Mouse (Mus musculus) erythroid progenitor cell, adult 5-6 weeks (primary cell): ENCODE data around the gene Olfr1377. TPM values are rescaled to one million over a fixed set of nuclear protein-coding genes. Genes with fewer than 3 reads are reported as not detected.

Experiments used
- total RNA-seq, 2 experiments: library from RNA; stranded (forward) in 1 of 2; stranded (reverse) in 1 of 2; fragments of 150-400 nt in 1 of 2; fragments of 186-747, 209-891 nt in 1 of 2; gene quantifications; 2 replicates each; pipeline versions ENCODE4 v1.2.3 to v1.2.4; 2015 to 2017; ENCODE audit warnings: low replicate concordance in 2 of 2

The Olfr1377 gene
- total RNA-seq, 2 experiments from 2014 or later: not detected

Other genes with a start within 250 kb of the Olfr1377 start
- 0.36 TPM in 1 of 2 replicates, not detected in the other for gene Zfp354c, start 154.2 kb upstream of the Olfr1377 start, total RNA-seq (2015; ENCODE audit: low replicate concordance)
- 1.4 TPM in 1 of 2 replicates, not detected in the other for gene Zfp354c, start 154.2 kb upstream of the Olfr1377 start, total RNA-seq (2017; ENCODE audit: low replicate concordance)
- gene Zfp879, start 140.4 kb upstream of the Olfr1377 start, total RNA-seq (2015; ENCODE audit: low replicate concordance): not detected in 2 replicates
- gene Zfp879, start 140.4 kb upstream of the Olfr1377 start, total RNA-seq (2017; ENCODE audit: low replicate concordance): not detected in 2 replicates
- not detected in 2 replicates for gene Grm6, start 131.3 kb upstream of the Olfr1377 start, total RNA-seq (2015; ENCODE audit: low replicate concordance)
- not detected in 2 replicates for gene Grm6, start 131.3 kb upstream of the Olfr1377 start, total RNA-seq (2017; ENCODE audit: low replicate concordance)
- not detected in 2 replicates for gene Zfp454, start 94.3 kb upstream of the Olfr1377 start, total RNA-seq (2015; ENCODE audit: low replicate concordance)
- not detected in 2 replicates for gene Zfp454, start 94.3 kb upstream of the Olfr1377 start, total RNA-seq (2017; ENCODE audit: low replicate concordance)
- not detected in 2 replicates for gene Zfp2, start 65.8 kb upstream of the Olfr1377 start, total RNA-seq (2015; ENCODE audit: low replicate concordance)
- gene Zfp2, start 65.8 kb upstream of the Olfr1377 start, total RNA-seq (2017; ENCODE audit: low replicate concordance): not detected in 2 replicates
- gene Zfp354b, start 50.3 kb upstream of the Olfr1377 start, total RNA-seq (2015; ENCODE audit: low replicate concordance): not detected in 2 replicates
- not detected in 2 replicates for gene Zfp354b, start 50.3 kb upstream of the Olfr1377 start, total RNA-seq (2017; ENCODE audit: low replicate concordance)
- gene 4933414I15Rik, start 38.2 kb upstream of the Olfr1377 start, total RNA-seq (2015; ENCODE audit: low replicate concordance): not detected in 2 replicates
- not detected in 2 replicates for gene 4933414I15Rik, start 38.2 kb upstream of the Olfr1377 start, total RNA-seq (2017; ENCODE audit: low replicate concordance)
- not detected in 2 replicates for gene Prop1, start 28.2 kb upstream of the Olfr1377 start, total RNA-seq (2015; ENCODE audit: low replicate concordance)
- gene Prop1, start 28.2 kb upstream of the Olfr1377 start, total RNA-seq (2017; ENCODE audit: low replicate concordance): not detected in 2 replicates
- not detected in 2 replicates for gene Olfr1378, start 15.4 kb upstream of the Olfr1377 start, total RNA-seq (2015; ENCODE audit: low replicate concordance)
- not detected in 2 replicates for gene Olfr1378, start 15.4 kb upstream of the Olfr1377 start, total RNA-seq (2017; ENCODE audit: low replicate concordance)
- not detected in 2 replicates for gene Olfr51, start 21.6 kb downstream of the Olfr1377 start, total RNA-seq (2015; ENCODE audit: low replicate concordance)
- gene Olfr51, start 21.6 kb downstream of the Olfr1377 start, total RNA-seq (2017; ENCODE audit: low replicate concordance): not detected in 2 replicates
- gene Olfr54, start 32.3 kb downstream of the Olfr1377 start, total RNA-seq (2015; ENCODE audit: low replicate concordance): not detected in 2 replicates
- gene Olfr54, start 32.3 kb downstream of the Olfr1377 start, total RNA-seq (2017; ENCODE audit: low replicate concordance): not detected in 2 replicates
- not detected in 2 replicates for gene Olfr1375, start 66.1 kb downstream of the Olfr1377 start, total RNA-seq (2015; ENCODE audit: low replicate concordance)
- gene Olfr1375, start 66.1 kb downstream of the Olfr1377 start, total RNA-seq (2017; ENCODE audit: low replicate concordance): not detected in 2 replicates
- not detected in 2 replicates for gene Zfp354a, start 77.3 kb downstream of the Olfr1377 start, total RNA-seq (2015; ENCODE audit: low replicate concordance)
- gene Zfp354a, start 77.3 kb downstream of the Olfr1377 start, total RNA-seq (2017; ENCODE audit: low replicate concordance): not detected in 2 replicates
- not detected in 2 replicates for gene Gm12569, start 238.5 kb downstream of the Olfr1377 start, total RNA-seq (2015; ENCODE audit: low replicate concordance)
- gene Gm12569, start 238.5 kb downstream of the Olfr1377 start, total RNA-seq (2017; ENCODE audit: low replicate concordance): not detected in 2 replicates